Mouse (Mus musculus) layer of hippocampus, adult 8-10 months (tissue): ENCODE measurements at regions not wholly inside any gene's neighbourhood (a gene's known extent, or its start where the extent isn't known, plus 50 kb on each side); places are given as distances from the start of the nearest gene placed in this dataset.

ENCODE experiments used
- DNase-seq, 2 experiments: peaks; one replicate each; pipeline ENCODE4 v3.0.0; 2022; ENCODE audit warnings: low spot score in 2 of 2

GRCm38 (mm10) chr13:57286168-57286567 is 390.4 kb upstream of the Trpc7 start:
- no peak for DNase-seq

GRCm38 (mm10) chr13:57282816-57283215 is 387.0 kb upstream of the Trpc7 start:
- DNase-seq, result no peak

GRCm38 (mm10) chr13:57281941-57282710 is 386.3 kb upstream of the Trpc7 start:
- no peak for DNase-seq

- peak in 1 of 2 experiments; percentile 53 for DNase-seq
Measured at GRCm38 (mm10) chr13:57281504-57281903, 385.7 kb upstream of the Trpc7 start.

DNA sequence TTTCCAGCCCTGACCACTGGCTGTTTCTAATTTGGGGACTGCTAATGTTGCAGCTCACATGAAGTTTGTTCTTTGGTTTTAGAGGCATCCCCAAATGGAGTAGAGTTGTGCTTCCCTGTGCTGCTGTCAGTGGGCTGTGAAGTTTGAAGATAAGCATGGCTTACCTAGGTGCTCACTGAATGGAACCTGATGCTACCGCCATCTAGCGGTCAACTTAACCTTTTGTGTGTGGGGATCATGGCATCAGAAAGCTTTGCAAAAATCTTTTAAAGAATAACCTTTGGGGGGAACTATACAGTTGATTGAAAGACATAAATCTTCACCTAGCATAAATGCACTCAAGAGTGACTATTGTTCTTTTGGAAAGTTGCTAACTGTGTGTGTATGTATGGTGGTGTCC is 382.8 kb upstream of the Trpc7 start:
- no peak for DNase-seq

GRCm38 (mm10) chr13:57277076-57277475 is 381.3 kb upstream of the Trpc7 start:
- DNase-seq, result peak in 1 of 2 experiments; percentile 13

GRCm38 (mm10) chr13:57275871-57276270 is 380.1 kb upstream of the Trpc7 start:
- no peak for DNase-seq

DNA sequence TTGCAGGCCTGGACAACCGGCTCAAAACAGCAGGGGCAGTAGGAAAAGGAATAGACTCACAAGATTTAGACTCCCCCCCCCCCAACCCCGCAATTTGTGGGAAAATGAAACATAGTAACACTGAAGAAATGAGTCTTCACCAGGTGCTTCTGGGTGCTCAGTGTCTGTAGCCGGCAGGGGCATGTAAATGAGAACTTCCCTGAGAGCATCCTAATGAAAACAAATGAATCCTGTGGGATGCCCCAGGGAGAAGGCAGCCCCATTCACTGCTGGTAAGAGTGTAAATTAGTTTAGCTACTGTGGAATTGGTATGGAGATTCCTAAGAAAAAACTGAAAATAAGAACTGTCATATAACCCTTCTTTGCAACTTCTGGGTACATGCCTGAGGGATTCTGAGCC is 377.8 kb upstream of the Trpc7 start:
- DNase-seq, result no peak

GRCm38 (mm10) chr13:57269614-57270013 is 373.8 kb upstream of the Trpc7 start:
- DNase-seq, result peak in 1 of 2 experiments; percentile 29

DNA sequence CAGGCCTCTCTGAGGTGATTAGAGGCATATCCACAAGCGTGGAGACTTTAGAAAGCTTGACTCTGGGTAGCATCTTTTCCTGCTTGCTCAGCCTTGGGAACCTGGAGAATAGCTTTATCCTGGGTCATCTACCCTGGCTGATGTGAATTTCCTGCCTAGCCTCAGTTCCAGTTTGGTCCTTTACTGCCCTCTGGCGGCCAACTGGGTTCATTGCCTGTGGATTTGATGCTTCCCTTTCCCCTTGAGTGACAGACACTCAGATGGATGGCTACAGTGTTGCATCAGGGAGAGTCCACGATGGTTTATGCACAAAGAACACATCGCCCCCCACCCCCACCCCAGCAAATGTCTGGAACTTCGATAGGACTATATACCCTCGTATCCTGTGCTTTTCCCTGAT is 364.1 kb upstream of the Trpc7 start:
- DNase-seq, result peak; percentile 63 to 88

DNA sequence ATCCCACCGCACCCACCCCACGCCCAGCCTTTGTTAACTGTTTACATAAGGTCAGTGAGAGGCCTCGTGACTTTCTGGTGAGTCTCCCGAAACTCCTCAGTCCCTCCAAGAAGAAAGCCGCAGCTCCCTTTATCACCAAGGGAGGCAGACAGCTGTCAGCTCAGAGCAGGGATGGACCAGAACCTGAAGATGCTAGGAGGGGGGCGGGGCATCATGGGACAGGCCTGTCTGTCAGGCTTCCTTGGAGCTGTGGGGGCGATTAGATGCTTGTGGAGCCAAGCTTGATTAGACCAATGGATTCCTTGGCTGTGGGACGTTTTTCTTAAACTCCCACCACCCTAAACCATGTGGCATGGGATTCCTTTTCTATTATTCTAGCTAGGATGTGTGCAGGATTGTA is 363.7 kb upstream of the Trpc7 start:
- DNase-seq, result no peak

- peak; percentile 13 to 37 for DNase-seq
Measured at GRCm38 (mm10) chr13:57255920-57256319, 360.1 kb upstream of the Trpc7 start.

DNA sequence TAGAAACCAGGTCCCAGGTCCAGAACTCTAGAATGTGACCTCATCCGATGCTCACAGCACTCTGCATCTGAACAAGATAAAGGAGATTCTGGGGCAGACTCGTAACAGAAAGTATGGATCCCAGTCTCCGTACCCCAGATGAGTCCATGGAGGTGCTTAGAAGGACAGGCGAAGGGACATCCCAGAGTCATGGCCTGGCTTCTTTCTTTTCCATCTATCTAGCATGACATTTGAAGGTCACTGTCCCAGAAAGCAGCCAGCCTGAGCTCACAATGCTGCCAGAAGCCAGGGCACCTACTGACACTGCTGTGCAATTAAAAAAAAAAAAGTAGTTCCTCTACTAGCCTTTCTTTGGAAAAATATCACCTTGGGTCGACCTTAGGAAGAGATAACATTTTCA is 354.1 kb upstream of the Trpc7 start:
- DNase-seq, result no peak

DNA sequence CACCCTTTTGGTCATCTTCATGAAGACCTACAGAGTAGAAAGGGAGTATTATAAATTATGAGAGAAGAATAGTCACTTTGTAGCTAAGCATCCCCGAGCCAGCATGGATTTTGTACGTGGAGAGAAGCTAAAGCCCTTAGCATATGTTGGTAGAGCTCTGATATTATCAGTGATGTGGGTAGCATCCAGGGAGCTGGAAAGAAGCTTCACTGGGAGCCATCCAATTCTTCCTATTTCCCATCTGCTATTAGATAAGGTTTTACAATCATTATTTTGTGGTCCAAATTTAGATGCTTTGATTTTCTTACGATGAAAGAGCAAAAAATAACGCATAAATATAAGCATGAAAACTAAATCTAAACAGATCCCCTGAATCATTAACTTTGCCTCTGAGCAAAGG is 353.6 kb upstream of the Trpc7 start:
- DNase-seq, result peak in 1 of 2 experiments; percentile 17

DNA sequence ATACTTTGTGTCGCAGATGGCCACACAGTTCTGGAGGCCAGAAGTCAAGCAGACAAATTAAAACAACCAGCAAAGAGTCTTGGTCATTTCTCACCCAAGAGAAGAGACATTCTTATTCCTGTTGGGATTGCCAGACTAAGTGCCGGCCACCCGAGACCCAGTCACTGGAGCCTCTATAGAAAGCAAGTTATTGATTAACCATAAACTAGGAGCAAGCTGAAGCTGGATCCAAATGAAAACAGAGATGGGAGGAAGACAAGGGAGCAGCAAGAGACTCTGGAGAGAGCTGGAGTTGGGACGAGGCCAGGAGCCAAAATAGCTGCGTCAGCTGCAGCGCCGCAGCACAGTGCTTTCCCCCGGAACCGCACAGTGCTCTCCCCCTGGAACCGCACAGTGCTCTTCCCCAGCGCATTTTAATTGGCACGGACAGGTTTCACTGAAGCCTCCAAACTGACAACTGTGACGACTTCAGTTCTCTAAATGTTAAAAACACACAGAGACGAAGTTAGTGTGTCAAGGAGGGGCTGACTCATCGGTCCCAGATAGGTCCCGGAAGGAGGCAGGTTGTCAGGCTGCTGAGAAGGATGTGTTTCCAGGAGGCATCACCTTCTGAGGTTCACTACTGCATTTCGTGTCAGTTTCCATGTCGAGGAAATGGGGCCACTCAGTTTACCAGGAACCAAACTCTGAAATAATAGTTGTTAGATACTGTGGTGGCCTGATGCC is 350.6 kb upstream of the Trpc7 start:
- peak in 1 of 2 experiments; percentile 15 for DNase-seq

- DNase-seq, result peak in 1 of 2 experiments; percentile 18
Measured at GRCm38 (mm10) chr13:57236917-57237316, 341.1 kb upstream of the Trpc7 start.

- no peak for DNase-seq
Measured at GRCm38 (mm10) chr13:57236211-57236610, 340.4 kb upstream of the Trpc7 start.

GRCm38 (mm10) chr13:57232906-57233305 is 337.1 kb upstream of the Trpc7 start:
- DNase-seq, result no peak

DNA sequence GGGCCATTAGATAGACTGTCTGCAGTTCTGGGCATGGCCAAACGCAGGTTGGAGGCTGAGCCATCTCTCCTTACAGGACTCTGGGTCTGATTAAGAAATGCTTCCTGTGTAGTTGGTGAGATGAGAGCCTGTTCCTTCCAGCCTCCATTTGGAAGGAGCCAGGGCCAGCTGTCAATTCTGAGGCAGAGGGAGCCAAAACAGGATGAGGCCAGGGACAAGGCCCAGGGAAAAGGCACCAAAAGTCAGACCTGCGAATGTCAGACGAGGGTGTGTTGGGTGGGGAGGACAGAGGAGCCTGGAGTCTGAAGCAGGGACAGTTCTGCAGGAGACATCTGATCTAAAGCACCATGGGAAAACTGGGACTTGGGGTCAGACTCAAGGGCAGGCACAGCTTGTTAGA is 335.9 kb upstream of the Trpc7 start:
- DNase-seq, result no peak

- no peak for DNase-seq
Measured at GRCm38 (mm10) chr13:57230253-57230652, 334.5 kb upstream of the Trpc7 start.

GRCm38 (mm10) chr13:57221092-57221491 is 325.3 kb upstream of the Trpc7 start:
- no peak for DNase-seq

- DNase-seq, result no peak
Measured at GRCm38 (mm10) chr13:57216161-57216560, 320.4 kb upstream of the Trpc7 start.

- DNase-seq, result no peak
Measured at GRCm38 (mm10) chr13:57212251-57212650, 316.5 kb upstream of the Trpc7 start.
